Mouse (Mus musculus) stomach, postnatal 0 days (tissue): Measurements from ENCODE around the gene Cryba4. TPM values are rescaled to one million over a fixed set of nuclear protein-coding genes. Genes with fewer than 3 reads are reported as not detected.

Source experiments
- ATAC-seq: fragments of 200-750 bp; cut with Nextera tagmentation; 2 replicates; pipeline ENCODE4 v1.8.0; 2017; ENCODE audit not compliant: low FRiP score, low TSS enrichment
- DNase-seq: peaks from one replicate; pipeline ENCODE4 v3.0.0-alpha.2; 2016; ENCODE audit warnings: low spot score
- H3K27ac ChIP-seq: fragments of 300-500 bp; sonication (generic); replicated peaks from 2 replicates; pipeline ENCODE4 v1.5.1; 2014; ENCODE audit warnings: mild to moderate bottlenecking, control low read depth
- H3K27me3 ChIP-seq: fragments of 300-500 bp; sonication (generic); 2 replicates; pipeline ENCODE4 v1.6.1; 2014; ENCODE audit warnings: low read length; ENCODE audit not compliant: control insufficient read depth, insufficient read depth
- H3K36me3 ChIP-seq: fragments of 300-500 bp; sonication (generic); 2 replicates; pipeline ENCODE4 v1.6.1; 2014; ENCODE audit warnings: low read length, mixed read lengths; ENCODE audit not compliant: control insufficient read depth, insufficient read depth
- H3K4me1 ChIP-seq: fragments of 300-500 bp; sonication (generic); replicated peaks from 2 replicates; pipeline ENCODE4 v1.6.1; 2014; ENCODE audit warnings: antibody characterized with exemption; ENCODE audit not compliant: control insufficient read depth, insufficient read depth
- H3K4me2 ChIP-seq: fragments of 300-500 bp; sonication (generic); replicated peaks from 2 replicates; pipeline ENCODE4 v1.6.1; 2014; ENCODE audit warnings: low read depth, mild to moderate bottlenecking, control low read depth, moderate library complexity
- H3K4me3 ChIP-seq: fragments of 300-500 bp; sonication (generic); 2 replicates; pipeline ENCODE4 v1.5.1; 2014; ENCODE audit warnings: low read depth, low read length, control low read depth
- H3K9ac ChIP-seq: fragments of 300-500 bp; sonication (generic); 2 replicates; pipeline ENCODE4 v1.6.1; 2014; ENCODE audit warnings: mild to moderate bottlenecking, low read length, control low read depth, mixed read lengths
- H3K9me3 ChIP-seq: fragments of 300-500 bp; sonication (generic); 2 replicates; pipeline ENCODE4 v1.6.1; 2016; ENCODE audit warnings: low read length; ENCODE audit not compliant: control insufficient read depth
- CTCF ChIP-seq: IDR thresholded peaks from 2 replicates; pipeline ENCODE4 v1.5.1; 2016; ENCODE audit warnings: antibody characterized with exemption, low read depth, mild to moderate bottlenecking, moderate library complexity
- EP300 ChIP-seq: optimal IDR thresholded peaks from 2 replicates; pipeline ENCODE3; 2016; ENCODE audit warnings: antibody characterized with exemption
- WGBS: fragments of 180-500 bp; shearing (Covaris S2); extraction: QIAGEN DNeasy Blood & Tissue Kit; methylation state at CpG from one replicate; pipeline ENCODE4 v1.1.7; 2014; 5-methylcytosine and 5-hydroxymethylcytosine counted together
- polyA plus RNA-seq: library from polyadenylated mRNA; unstranded; fragments of >200 nt; fragmentation: Nextera tagmentation; extraction: Ambion mirVana; gene quantifications from 2 replicates; pipeline ENCODE4 v1.2.1, GENCODE M21; 2015

The Cryba4 gene
- polyA plus RNA-seq, 1 experiment from 2014 or later = 2.2 TPM

GRCm38 (mm10) chr5:112284203-112284582, 31.9 kb upstream of the Cryba4 start:
- Histone ChIP-seq H3K27ac (0 out of 2 replicates have a peak overlapping the region, but pooled peaks have one; percentile 30), H3K27me3 (no peaks in the 10 kb centered on the region), H3K4me1 (peaks cover 4% of the 10 kb centered on the region), H3K9me3 (no peaks in the 10 kb centered on the region), H3K4me2 (no peak overlapping the region), H3K4me3 (no peak overlapping the region), H3K36me3 (no peaks in the 10 kb centered on the region), H3K9ac (no peak overlapping the region)
- DNase-seq = no peak
- WGBS = 74% methylated on average over 7 of the region's 7 CpGs
- TF ChIP-seq EP300 (no peak), CTCF (no peak)
- no peak for ATAC-seq

- Histone ChIP-seq H3K27ac (0 out of 2 replicates have a peak overlapping the region, but pooled peaks have one; percentile 24), H3K9ac (no peak overlapping the region), H3K27me3 (no peaks in the 10 kb centered on the region), H3K9me3 (no peaks in the 10 kb centered on the region), H3K4me3 (no peak overlapping the region), H3K4me2 (no peak overlapping the region), H3K4me1 (peaks cover 4% of the 10 kb centered on the region), H3K36me3 (no peaks in the 10 kb centered on the region)
- DNase-seq (no peak), ATAC-seq (no peak)
- TF ChIP-seq CTCF (no peak), EP300 (no peak)
- 59% methylated on average over 10 of the region's 10 CpGs for WGBS
Observed at GRCm38 (mm10) chr5:112283543-112284202, 31.4 kb upstream of the Cryba4 start.

DNA sequence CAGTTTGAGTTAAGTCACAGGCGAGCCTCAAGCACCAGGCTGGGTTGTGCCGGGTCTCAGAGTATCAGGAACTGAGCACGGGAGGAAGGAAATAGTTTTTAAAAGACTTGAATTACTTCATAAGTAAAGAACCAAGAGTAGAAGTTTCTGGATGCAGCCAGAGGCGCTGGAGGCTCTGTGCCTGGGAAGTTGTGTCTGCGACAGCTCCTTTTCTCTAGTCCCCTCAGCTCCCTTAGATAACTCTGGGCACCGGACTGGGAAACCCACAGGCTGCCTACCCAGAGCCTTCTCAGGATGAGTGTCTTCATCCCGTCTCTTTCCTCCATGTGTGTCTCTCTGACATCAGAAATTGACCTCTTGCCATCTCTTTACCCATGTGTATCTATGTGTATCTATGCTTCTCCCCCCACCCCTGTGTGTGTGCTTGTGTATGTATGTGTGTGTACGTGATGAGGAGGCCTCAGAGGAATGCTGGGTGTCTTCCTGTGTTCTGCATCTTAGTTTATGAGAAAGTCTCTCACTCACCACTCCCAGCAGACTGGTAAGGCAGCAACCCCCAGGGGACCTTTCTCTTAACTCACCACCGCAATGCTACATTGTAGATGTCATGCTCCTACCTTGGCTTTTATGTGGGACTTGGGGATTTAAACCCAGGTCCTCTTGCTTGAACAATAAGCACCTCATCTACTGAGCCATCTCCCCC, 30.6 kb upstream of the Cryba4 start:
- H3K36me3 ChIP-seq = no peaks in the 10 kb centered on the region
- no peaks in the 10 kb centered on the region for H3K27me3 ChIP-seq
- ATAC-seq (no peak), DNase-seq (no peak)
- H3K4me1 ChIP-seq = no peaks in the 10 kb centered on the region; the same call in 1 of the 2 replicates
- no peak overlapping the region for H3K9ac ChIP-seq
- 0 out of 2 replicates have a peak overlapping the region, but pooled peaks have one; percentile 13 for H3K27ac ChIP-seq
- no peak for TF ChIP-seq CTCF
- TF ChIP-seq EP300 = no peak
- no peak overlapping the region for H3K4me2 ChIP-seq
- no peak overlapping the region for H3K4me3 ChIP-seq
- 67% methylated on average over 9 of the region's 9 CpGs for WGBS
- H3K9me3 ChIP-seq = no peaks in the 10 kb centered on the region

DNA sequence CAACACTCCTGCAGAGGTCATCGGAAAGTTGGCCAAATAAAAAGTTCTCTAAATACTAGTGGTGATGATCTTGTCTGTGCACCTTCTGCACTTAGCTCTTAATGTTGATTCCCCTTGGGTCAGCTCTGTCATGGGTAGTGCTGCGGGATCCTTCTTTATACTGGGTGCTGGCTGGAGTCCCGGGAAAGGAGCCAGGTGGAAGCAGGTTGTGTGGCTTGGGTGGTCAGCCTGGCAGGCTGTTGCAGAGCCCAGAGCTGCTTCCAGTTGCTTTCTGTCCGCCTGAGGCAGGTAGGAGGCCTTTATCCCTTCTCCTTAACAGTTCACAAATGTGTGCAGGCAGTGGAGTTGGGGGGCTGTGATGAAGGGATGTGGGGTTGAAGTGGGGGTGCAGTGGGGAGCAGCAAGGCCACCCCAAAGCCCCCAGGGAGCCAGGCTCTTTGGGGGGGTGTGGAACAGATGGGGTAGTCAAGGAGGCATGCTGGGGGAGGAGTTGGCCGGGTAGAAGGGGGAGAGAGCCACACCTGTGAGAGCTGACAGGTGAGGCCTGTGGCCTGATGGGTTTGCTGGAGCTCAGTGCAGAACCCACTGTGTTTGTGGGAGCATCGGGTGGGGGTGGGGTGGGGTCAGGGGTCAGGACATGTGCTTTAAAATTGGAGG, 29.9 kb upstream of the Cryba4 start:
- ATAC-seq = no peak
- 60% methylated on average over 6 of the region's 6 CpGs for WGBS
- H3K4me3 ChIP-seq = no peak overlapping the region
- H3K27me3 ChIP-seq = no peaks in the 10 kb centered on the region
- H3K4me1 ChIP-seq = no peaks in the 10 kb centered on the region; the same call in 1 of the 2 replicates
- no peaks in the 10 kb centered on the region for H3K9me3 ChIP-seq
- no peak overlapping the region for H3K9ac ChIP-seq
- H3K36me3 ChIP-seq = no peaks in the 10 kb centered on the region
- no peak overlapping the region for H3K4me2 ChIP-seq
- 0 out of 2 replicates have a peak overlapping the region, but pooled peaks have one; percentile 13 for H3K27ac ChIP-seq
- DNase-seq = no peak
- no peak for TF ChIP-seq CTCF
- TF ChIP-seq EP300 = no peak

DNA sequence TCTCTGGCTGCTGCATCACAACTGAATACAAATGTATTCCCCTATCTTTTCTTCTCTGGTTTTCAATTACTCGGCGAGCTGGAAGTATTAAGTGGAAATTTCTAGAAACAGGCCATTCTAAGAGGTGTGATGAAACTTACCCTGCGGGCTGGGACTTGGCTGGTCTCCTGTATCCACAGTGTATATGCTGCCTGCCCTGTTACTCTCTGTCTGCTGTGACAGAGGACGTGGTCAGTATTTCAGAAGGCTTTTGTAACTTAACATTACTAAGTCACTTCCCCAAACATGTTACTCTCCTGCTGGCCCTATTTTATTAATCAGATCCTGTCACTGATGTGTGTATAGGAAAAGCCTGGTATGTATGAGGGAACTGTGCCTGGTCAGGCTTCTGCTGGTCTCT, 29.4 kb upstream of the Cryba4 start:
- Histone ChIP-seq H3K27me3 (no peaks in the 10 kb centered on the region), H3K4me1 (no peaks in the 10 kb centered on the region; the same call in 1 of the 2 replicates), H3K9ac (no peak overlapping the region), H3K27ac (no peak overlapping the region), H3K4me2 (no peak overlapping the region), H3K36me3 (no peaks in the 10 kb centered on the region), H3K4me3 (no peak overlapping the region), H3K9me3 (no peaks in the 10 kb centered on the region)
- DNase-seq = no peak
- WGBS = 78% methylated on average over 4 of the region's 4 CpGs
- TF ChIP-seq CTCF = no peak
- no peak for TF ChIP-seq EP300
- no peak for ATAC-seq
